Mouse (Mus musculus) cerebellum, adult (tissue): Measurements from ENCODE around the gene Lemd1.
"Not testable (repeated sequence)": the region's sequence is repeated elsewhere in the genome, so short reads cannot be mapped to it uniquely, and the experiment has no call there.

ENCODE experiments used
- ATAC-seq: cut with Nextera tagmentation; 2 replicates; pipeline ENCODE4 v1.9.2; 2017; ENCODE audit warnings: mild to moderate bottlenecking, moderate library complexity, mixed read lengths; ENCODE audit not compliant: insufficient number of reproducible peaks, low FRiP score, low TSS enrichment

Gene Lemd1

DNA sequence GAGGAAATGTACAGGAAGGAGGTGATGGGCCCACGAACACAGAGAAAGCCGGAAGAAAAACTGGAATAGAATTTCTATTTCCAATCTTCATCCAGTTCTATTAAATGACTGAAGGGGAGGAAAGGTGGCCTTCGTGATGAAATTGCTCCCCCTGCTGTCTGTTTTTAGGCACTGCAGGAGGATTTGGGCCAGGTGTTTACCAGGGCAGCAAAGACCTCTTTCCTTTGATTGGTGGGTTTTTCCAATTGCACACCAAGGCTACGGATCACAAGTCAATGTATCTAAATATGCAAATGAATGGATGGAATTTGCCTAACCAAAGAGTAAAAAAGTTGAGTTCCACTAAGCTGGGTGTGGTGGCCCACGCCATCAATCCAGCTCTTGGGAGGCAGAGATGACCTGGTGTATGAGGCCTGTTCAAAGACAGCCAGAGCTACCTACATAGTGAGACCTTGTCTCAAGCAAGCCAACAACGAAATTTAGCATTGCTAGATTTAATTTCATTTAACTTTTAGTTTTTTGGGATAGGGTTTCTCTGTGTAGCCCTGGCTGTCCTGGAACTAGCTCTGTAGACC, 46.4 kb downstream of the Lemd1 start:
- peak; percentile 64; the same call in 1 of the 2 replicates for ATAC-seq

- ATAC-seq: no peak
Observed at GRCm38 (mm10) chr1:132245010-132245409, 53.8 kb downstream of the Lemd1 start.

DNA sequence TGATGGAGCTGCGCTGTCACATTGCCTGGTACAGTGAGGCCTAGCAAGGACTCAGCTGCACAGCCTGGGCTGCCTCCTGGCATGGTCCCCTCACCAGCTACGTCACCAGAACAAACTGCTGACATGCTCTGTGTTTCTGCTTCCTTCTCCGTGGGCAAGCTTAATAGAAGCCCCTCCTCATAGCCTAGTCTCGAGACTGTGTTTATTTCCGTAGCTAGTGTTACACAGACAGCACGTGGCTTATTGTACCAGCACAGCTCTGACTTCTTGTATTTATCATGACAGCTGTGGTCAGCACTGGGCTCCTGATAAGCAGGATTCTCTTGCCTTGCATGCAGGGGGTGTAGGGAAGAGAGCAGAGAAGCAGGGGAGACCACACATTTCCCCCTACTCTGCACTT, 54.9 kb downstream of the Lemd1 start:
- ATAC-seq: no peak

DNA sequence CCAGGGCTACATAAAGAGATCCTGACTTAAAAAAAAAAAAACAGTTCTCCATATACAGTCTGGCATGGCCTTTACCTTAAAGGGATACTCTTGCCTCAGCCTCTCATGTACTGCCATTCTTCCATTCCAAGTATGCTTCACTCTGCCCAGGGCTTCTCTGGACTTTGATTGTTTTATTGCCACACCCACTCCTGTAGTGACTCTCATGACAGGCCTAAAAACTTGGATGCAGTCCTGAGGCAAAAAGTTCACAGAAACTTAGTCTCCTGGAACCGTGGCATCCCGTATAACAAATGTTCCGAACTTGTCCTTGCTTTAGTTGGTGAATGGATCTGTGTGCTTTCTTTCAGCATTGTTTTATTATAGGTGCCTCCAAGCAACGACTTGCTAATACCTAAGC, 55.4 kb downstream of the Lemd1 start:
- ATAC-seq: no peak

DNA sequence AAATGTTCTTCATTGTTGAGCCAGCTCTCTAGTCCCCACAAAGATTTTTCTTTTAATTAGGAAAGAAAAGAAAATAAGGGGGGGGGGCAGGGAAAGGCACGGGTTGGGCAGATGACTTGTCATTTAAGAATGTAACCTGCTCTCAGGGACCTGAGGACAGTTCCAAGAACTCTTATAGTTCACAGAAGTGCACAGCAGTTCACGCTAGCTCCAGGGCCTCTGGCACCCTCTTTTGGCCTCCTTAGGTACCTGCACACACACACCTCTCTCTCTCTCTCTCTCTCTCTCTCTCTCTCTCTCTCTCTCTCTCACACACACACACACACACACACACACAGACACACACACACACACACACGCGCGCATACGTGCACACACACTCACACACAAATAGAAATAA, 63.2 kb downstream of the Lemd1 start:
- ATAC-seq: no peak

DNA sequence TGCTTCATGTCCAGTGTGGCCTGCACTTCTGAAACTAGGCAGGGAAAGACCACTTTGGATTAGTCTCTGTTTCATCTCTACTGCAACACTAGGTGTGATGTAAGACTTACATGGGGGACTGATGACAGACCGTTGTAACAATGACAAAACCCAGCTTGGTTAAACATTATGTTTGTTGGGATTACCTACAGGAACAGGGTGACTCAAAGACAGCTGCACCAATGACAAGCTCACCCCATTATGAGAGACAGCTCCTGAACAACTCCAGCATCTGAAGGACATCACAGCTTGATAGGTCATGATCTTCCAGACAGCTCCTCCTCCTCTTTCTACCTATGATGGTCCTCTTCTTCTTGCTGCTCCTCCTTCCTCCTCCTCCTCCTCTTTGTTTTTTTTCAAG, 69.1 kb downstream of the Lemd1 start:
- ATAC-seq: no peak

DNA sequence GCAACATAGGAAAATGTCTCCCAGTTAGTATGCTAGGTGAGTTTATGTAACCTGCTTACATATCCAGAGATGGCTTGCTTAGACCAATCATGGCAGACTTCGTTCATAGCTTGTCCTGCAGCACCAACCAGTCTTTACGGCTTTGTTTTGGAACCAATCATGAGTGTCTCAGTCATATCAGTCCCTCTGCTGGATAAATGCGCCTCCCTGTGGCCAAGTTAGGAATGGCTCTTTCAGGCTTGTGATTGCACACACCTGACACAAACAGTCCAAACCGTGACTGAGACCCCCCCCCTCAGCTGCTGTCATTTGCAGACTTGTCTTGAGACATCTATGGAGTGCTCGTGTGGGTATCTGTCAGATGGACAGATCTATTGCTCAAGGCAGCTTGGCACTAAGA, 69.8 kb downstream of the Lemd1 start:
- no peak for ATAC-seq

DNA sequence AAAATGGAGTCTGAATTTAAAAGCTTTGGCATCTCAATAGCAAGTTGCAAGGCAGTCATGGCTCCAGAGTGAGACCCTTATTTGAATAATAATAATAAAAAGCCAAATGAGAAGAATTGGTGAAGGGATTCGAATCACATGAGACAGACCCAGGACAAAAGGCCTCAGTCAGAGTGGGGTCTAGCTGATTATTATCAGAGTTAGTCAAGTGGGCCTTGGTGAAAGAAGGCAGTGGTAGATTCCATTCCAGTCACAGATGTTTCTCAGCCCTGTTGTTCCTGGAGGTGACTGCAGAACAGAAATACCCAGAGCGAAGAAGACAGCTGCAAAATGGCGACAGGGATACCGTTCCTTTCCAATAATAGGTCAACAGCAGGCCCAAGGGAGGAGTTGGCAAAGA, 72.4 kb downstream of the Lemd1 start:
- no peak for ATAC-seq

- no peak for ATAC-seq
Observed at GRCm38 (mm10) chr1:132264577-132264976, 73.3 kb downstream of the Lemd1 start.

DNA sequence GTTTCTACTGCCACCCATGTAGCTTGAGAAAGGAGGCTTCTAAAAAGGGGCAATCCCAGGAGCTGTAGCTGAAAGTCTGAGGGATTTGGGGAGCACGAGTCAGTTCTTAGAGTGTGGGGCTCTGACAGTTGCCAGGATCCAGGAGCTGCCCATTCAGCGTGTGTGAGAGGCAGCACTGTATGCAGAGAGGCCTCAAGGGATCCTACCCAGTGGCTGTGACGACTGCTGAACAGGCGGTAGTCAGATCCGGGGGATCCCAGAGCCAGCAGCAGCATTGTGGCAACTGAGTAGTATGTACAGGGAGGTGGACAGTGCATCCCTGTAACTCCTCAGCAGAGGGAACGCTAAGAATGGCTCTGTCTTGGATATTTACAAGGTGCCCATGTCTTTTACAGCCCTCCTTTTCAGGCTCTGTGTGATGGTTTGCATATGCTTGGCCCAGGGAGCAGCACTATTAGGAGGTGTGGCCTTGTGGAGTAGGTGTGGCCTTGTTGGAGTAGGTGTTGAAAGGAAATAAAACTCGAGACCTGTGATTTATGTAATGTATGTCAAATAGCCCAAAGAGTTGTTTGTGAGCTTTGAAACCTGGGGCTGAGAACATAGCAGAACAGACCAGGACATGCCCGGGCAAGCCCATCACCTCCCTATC, 74.1 kb downstream of the Lemd1 start:
- no peak for ATAC-seq

- no peak for ATAC-seq
Observed at GRCm38 (mm10) chr1:132265936-132266335, 74.7 kb downstream of the Lemd1 start.

DNA sequence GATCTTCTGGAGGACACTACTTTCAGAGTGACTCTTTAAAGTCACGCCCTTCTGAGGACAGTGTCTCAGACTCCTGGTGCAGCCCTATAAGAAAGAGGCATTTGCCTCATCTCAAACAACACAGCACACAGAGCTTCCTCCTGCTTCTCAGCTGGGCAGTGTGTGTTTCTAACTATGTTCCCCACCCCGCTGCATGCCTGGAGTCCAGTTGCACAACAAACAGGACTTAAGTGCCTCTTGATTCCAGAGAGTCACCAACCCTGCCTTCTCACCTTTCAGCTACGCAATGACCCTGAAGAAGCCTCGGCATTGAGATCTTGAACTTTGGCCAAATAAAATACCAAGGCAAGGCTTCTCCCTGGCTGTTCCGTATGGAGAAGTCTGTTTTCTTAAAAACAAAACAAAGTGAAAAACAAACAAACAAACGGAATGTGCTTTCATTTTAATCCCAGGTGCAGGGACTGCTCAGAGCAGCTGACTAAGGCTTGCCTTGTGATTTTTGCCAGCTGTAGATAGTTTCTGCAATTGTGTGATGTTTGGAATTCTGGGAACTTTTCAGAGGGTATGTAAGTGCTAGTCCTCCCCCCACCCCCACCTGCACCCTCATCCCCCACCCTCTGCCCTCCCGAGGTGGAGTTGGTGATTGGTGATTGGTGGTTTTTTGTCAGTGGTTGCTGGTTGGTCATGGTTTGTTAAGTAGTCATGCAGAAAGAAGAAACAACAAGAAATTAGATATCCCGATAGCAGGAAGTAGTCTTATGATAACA, 75.7 kb downstream of the Lemd1 start:
- ATAC-seq: no peak

GRCm38 (mm10) chr1:132267959-132268358, 76.7 kb downstream of the Lemd1 start:
- ATAC-seq: no peak

DNA sequence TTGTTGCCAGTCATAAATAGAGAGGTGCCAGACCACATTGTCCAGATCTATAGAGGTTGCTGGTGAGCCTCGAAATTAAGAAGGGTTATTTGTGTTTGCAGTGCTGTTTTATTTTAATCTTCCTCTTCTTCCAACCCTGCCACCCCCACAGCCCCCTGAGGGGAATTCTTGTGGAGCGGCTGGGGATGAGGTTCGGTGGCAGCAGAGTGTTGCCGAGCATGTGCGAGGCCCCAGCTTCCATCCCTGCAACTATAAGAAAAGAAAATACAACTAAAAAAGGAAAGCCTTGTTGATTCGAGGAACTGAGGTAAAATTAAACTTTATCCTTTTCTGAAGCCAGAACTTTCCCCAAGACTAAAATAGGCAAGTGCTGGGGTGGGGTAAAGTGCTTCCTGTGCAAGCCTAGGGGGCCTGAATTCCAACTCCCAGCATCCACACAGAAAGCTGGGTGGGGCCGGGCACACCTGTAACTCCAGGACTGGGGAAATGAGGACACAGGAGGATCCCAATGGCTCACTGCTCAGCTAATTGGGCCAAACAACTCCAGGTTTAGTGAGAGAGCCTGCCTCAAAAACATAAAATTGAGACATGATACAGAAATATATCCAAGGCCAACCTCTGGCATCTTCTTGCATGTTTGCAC, 77.3 kb downstream of the Lemd1 start:
- no peak for ATAC-seq

GRCm38 (mm10) chr1:132271237-132271636, 80.0 kb downstream of the Lemd1 start:
- no peak for ATAC-seq

- no peak for ATAC-seq
Observed at GRCm38 (mm10) chr1:132276694-132277093, 85.5 kb downstream of the Lemd1 start.

DNA sequence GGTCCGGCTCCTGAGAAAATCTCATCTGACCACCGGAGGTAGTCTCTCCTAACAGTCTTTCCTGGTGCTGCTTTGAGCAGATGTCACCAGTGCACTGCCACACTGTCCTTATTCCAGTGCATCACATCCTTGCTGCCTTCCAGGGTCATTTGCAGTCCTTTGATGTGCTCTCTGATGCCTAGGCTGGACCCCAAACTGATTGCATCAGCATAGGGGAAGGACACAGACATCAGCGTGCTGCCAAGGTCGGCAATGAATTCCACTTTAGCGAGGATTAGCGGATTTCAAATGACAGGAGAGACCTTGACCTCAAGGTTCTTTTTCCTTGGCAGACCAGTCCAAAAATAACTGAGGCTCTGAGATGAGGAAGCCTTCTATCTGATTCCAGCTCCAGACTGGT, 85.9 kb downstream of the Lemd1 start:
- no peak for ATAC-seq

- ATAC-seq: not testable (repeated sequence)
Observed at GRCm38 (mm10) chr1:132280636-132281035, 89.4 kb downstream of the Lemd1 start.

GRCm38 (mm10) chr1:132281523-132282176, 90.4 kb downstream of the Lemd1 start:
- ATAC-seq: no peak

DNA sequence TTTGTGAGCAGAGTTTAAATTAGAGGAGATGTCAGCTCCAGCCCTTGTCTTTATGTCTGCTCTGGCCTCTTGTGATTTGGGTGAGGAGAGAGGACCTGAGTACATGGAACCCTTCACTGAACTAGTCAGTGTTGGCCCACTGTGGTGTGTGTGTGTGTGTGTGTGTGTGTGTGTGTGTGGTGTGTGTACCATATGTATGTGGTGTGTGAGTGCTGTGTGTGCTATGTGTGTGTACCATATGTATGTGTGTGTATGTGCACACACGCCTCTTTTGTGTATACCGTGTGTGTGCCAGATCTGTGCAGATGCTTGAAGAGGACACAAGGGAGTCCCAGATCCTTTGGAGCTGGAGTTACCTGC, 90.9 kb downstream of the Lemd1 start:
- no peak for ATAC-seq

DNA sequence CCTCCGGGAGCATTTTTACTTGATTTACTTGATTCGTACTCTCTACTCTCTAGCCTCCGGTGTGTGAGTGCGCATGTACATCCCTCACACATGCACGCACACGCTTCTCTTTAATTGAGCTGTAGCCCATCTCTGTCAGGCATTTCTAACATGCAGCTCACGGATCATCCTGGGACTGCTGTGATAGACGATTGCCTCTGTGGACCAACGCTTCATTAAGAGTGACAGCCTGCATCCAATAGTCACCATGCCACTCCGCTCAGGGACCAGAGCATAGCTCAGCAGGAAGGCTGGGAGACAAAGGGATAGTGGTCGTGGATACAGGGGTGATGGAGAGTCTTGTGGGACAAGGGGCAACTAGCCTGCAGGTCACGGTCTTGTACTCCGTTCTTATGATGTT, 91.8 kb downstream of the Lemd1 start:
- no peak for ATAC-seq
